Mouse (Mus musculus) left cerebral cortex, adult 18-20 months (tissue): ENCODE data around the gene Gtf2h1. TPM values are rescaled to one million over a fixed set of nuclear protein-coding genes. Genes with fewer than 3 reads are reported as not detected.
"Not testable (repeated sequence)": the region's sequence is repeated elsewhere in the genome, so short reads cannot be mapped to it uniquely, and the experiment has no call there.

ENCODE experiments used
- DNase-seq, 2 experiments: peaks; one replicate each; pipeline ENCODE4 v3.0.0; 2021 to 2022; ENCODE audit warnings: low spot score in 2 of 2, mixed read lengths in 1 of 2
- long read RNA-seq, 2 experiments: library from polyadenylated mRNA; stranded (forward); transcript quantifications; one replicate each; pipeline ENCODE4 v2.0.0; 2021
- total RNA-seq, 2 experiments: library from RNA; stranded (reverse); gene quantifications; 2 replicates each; pipeline ENCODE4 v1.2.3; 2021

The Gtf2h1 gene
- 10 to 100 TPM; 37.4 to 41.9 TPM for total RNA-seq
- long read RNA-seq, experiment 1, transcript Gtf2h1-201 (15 exons, 2,736 nt): major isoform, 43 of 49 reads
- long read RNA-seq, experiment 1, partial matches to known transcripts: 4 of 49 reads
- long read RNA-seq, experiment 1, other reads (novel, unspliced or antisense): 2 of 49 reads
- long read RNA-seq, experiment 2, transcript Gtf2h1-201 (15 exons, 2,736 nt): major isoform, 20 of 23 reads
- long read RNA-seq, experiment 2, partial matches to known transcripts: 2 of 23 reads
- long read RNA-seq, experiment 2, other reads (novel, unspliced or antisense): 1 of 23 reads

DNA sequence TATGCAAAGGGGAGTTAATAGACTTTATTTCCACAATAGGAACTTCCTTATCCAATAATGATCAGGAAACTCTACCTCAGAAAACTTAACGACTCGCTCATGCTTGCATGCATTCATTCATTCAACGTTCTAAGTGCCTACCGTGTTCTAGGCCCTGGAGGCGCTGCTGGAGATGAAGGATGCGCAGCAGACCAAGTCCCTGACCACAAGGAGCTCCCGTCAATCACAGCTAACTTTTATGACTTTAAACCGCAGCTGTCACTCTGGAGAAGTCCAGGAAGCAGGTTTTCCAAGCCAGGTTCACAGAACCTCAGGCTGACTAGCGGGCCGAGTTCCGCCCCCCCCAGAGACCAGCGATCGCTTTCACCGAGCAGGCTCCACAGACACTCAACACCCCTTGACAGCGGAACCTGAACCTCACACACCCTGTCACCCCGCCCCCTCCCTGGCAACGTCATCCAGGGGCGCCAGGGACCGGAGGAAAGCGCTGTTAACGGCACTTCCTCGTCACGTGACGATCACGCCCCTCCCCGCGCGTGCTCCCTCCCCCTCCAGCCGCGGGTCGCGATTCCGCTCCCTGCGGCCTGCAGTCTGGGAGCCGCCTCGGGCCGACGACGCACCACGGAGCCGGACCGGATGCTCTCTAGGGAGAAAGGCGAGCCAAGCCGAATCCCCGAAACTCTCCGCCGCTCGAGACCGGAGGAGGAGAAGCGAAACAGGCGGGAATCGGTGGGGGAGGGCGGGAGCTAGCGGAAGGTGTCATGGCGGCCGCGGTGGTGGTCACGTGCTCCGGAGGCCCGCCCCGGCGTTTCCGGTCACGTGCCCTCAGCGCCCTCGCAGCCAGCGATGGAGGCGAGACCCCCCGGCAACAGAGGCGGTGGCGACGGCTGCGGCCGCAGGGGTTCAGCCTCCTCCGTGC lies at the start of gene Gtf2h1, which contains the start of gene Hps5:
Gene Gtf2h1, plus strand, starts transcription at position 817 of the 919 bp plus-strand sequence.
Gene Hps5, minus strand, starts transcription at position 778 of the 919 bp plus-strand sequence.
- DNase-seq: peak; percentile 98 to 99

DNA sequence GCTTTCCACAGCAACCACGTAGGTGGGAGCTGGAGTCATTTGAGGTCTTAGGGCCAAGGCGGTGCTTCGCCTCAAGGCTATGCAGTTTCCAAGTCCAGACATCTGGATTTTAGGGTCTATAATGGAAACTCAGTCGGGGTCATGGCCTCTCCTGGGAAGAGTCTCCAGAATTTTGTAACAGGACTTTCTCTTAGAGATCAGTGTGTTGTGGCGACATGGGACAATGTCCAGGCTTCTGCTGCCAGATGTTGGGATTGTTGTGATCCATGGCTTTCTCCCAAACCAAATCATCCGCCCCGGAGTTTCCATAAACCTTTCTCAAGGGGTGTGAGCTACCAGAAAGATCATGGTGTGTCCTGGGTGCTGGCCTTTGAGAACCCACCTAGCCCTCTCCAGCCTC lies 49.5 kb upstream of the Gtf2h1 start:
- DNase-seq: no peak

DNA sequence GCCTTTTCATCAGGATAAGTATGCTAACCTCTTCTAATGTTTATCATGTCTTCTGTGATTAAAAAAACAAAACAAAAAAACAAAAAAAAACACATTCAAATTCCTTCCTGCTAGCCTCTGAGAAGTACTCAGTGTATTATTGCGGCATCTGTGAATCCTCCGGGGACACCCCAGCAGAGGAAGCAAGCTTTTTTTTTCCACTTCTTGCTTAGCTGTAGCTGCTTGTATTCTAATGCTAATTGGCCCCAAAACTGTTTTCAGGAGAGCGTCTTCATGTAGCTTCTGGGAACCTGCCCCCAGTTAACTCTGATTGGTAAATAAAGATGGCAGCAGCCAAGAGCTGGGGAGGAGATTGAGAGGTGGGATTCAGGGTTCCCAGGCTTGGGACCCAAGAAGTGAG lies 47.4 kb upstream of the Gtf2h1 start:
- no peak for DNase-seq

DNA sequence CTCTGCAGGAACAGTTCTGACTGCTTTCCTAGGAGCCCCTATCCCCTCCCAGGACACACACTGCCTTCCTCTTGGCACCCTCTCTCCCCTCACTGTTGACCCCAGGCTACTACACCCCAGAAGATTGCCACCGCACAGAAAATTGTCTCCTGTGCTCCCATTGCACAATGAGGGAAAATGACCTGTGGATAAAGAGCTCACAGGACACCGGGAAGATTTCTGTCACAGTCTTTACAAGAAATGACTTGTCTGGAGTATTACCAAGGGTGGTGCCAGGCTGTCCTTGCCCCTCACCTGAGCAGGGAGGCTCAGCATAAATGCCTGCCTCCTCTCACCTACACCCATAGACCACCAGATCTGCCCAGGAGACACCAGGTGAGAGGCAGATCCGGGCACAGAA lies 44.4 kb upstream of the Gtf2h1 start, which contains the start of gene Saa2:
Gene Saa2, plus strand, starts transcription at position 301 of the 400 bp plus-strand sequence.
- no peak for DNase-seq

DNA sequence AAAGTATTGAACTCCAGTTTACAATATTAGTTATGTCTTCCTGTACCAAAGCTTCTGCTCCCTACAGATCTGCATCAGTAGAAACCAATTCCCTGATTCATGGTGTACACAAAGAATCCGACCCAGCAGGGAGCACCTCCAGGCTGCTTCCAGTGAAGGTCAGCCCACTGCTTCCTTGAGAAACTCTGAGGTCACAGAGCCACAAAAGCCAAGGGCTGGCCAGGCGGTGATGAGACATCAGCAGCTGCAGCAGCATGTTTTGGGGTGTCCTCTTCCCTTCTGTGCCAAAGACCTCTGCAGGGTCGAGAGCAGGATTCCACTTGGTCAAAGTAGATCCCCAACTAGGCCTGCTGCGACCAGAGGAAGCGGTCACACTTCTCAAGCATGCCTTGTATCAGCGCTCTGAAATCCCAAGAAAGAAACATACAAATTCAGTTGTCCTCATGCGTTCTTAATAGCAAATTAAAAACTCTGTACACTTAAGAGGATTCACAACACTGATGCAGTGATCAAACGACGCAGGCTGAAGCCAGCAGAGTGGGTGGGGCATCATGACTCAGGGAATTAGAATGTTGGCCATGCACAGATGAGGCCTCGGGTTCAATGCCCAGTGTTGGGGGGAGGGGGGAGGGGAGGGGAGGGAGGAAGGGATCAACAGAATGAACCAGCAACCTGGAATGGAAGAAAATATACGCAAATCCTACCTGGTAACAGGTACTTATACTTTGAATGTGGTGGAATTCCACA lies 34.7 kb upstream of the Gtf2h1 start:
- no peak for DNase-seq

DNA sequence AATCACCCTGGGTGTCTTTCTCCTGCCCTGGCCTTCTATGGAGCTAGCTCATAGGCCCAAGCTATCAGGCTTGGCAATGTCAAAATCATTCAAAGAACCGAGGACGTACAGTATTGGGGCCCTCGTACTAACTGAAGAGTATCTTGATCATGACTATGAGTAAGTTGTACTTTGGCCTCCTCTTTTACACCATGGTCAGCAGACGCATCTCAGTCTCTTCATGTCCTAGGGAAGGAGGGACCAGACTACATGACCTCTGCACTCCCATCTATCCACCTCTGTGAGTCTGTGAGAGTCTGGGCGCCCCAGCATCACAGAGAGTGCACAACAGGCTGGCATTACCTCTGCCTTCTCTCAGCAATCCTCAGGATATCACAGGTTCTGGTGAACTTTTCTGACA lies 33.3 kb upstream of the Gtf2h1 start:
- DNase-seq: no peak

DNA sequence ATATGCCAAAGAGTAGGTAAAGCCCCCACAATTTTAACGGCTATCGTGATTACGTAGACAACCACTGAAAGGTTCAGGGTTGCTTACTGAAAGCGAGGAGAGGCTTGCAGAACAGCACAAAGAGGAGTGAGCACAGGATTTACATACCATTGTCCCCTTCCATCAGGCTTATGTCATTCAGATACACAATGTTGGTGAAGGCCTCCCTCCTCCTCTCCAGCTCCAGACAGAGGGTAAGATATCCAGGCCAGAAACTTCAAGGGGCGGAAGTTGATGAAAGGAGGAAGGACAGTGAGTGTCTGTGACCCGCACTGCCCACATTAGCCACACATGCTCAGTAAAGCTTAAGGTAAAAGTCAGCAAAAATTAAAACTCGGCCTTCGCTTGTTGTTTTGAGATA lies 31.2 kb upstream of the Gtf2h1 start:
- no peak for DNase-seq

DNA sequence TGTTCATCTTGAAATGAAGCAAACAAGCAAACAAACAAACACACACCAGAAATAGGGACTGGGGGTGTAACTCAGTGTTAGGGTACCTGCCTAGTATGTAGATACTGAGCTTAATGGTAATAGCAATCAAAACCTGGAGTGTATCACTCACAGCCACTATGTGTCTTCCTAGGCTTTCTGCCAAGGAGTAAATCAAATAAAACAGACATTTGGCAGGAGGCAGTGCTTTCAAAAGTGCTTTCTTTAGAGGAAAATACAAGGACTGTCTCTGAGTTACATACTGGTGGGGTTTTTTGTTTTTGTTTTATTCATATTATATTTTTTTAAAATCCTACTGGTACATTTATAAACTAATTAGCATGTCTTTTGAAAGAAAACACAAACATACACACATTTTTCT lies 28.5 kb upstream of the Gtf2h1 start:
- DNase-seq: no peak

DNA sequence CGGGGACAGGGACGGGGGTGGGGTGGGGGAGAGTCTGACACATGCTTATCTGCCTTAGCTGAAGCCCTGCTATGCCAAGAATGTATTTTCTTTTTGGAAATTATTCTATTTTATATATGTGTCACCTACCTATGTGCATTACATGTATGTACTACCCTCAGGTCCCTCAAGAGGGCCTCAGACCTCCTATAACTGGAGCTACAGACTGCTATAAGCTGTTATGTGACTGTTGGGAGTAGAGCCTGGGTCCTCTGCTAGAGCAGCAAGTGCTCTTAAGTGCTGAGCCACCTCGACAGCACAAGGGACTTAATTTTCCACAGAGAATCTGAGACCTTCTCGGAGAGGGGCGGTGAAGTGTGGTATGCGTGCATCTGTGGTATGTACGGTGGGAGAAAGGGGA lies 27.5 kb upstream of the Gtf2h1 start:
- DNase-seq: no peak

DNA sequence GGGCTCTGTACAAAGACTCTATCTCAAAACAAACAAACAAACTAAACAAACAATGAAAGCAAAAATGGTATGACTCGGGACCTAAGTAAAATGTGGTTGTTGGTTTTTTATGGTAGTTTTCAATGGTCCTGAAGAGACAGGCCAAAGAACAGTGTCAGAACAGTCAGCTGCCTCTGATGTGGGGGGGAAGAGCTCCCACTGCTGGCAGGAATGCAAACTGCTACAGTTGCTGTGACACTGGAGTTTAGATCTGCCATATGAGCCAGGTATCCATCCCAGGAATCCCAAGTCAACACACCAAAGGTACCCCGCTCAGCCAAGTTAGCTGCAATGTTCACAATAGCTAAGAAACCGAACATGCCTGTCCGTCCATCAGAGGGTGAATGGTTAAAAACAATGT lies 25.2 kb upstream of the Gtf2h1 start:
- DNase-seq: peak; percentile 38 to 51

DNA sequence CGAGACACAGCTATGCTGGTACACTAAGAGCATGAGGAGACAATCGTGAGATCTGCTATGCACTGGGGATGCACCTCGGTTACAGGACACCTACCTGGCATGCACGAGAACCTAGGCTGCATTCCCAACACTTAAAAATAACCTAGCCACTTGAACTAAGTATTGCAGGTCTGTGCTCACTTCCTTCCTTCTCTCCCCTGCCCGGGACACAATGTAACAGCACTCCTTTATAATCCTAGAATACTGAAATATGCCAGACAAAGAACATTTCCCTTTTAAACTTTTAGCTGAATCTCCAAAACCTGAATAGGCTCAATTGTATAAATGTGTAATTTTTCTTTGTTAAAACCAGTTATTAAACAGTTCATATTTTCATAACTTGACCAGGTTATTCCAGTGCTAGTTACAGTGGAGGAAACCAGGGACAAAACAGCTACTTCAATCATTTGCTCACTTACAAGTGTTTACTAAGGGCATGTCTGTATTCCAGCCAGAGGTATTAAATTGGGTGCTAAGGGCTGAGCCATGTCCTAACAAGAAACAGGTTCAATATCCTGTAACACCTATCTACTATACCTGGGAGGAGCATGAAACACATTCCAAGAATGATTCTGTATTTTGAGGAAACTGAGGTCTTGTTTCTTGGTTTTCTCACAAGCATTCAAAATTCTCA lies 6.6 kb upstream of the Gtf2h1 start:
- no peak for DNase-seq

DNA sequence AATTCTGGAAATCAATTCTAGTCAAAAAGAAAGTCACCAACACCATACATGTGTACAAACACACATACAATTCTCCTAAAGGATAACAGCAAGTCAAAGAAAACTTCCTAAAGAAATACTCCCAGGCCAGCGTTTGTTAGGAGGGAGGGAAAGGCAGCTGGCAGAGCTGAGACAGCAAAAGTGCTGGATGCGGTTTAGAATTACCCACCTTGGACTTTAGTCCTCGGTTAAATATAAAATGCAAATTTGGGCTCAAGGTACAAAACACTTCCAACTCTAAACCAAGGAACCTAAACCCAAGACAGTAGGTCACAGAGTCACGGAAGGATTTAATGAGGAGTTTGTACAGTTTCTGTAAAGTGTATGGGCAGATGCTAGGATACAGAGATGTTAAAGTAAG lies 2.0 kb upstream of the Gtf2h1 start:
- DNase-seq: no peak

DNA sequence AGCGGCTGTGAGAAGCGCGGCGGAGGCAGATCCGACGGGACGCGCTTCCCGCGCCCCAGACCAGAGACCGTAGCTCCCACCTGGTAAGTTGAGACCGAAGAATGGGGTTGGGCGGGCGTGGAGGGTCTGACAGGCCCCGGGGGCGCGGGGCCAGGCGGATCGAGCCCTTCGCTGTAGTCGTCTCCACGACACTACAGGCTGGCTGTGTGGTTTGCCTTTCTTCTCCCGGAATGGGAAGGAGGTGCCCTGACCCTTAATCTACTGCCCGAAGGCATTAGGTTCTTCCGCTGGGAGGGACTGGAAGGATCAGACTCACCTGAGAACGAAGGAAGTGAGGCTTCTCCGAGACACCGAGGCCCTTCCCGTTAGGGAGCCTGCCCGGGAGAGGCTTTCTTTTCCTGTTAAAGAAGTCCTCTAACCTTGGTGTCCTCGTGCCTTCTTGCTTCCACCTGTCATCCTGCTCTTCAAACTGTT lies 340 bp downstream of the Gtf2h1 start:
- no peak for DNase-seq

DNA sequence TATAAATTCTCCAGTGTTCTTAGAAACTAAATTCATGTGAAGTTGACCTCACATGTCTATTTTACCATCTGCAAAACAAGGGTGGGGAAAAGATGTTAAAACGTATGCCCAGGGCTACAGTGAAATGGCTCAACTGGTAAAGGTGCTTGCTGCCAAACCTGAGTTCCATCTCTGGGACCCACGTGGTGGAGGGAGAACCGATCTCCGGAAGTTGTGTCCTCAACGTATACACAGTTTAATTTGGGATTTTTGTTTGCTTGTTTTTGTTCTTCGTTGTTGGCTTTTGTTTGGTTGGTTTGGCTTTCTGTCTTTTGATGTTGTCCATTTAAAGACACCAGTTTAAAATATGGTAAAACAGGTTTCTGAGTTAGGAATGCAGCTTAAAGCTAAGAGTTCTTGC lies 876 bp downstream of the Gtf2h1 start:
- DNase-seq: no peak

DNA sequence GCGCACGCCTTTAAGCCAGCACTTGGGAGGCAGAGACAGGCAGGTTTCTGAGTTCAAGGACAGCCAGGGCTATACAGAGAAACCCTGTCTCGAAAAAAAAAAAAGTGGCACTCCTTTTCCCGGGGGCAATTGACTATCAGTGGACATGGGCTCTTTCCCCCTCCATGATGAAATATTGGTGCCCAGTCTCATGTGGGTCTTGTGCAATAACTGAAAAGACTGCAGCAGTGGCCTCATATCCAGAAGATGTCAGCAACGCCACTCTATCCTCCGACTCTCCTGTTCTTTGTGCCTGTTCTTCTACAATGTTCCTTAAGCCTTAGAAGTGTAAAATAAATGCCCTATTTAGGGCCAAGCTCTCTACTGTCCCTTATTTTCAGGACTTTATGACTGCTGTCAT lies 14.4 kb downstream of the Gtf2h1 start:
- DNase-seq: no peak

DNA sequence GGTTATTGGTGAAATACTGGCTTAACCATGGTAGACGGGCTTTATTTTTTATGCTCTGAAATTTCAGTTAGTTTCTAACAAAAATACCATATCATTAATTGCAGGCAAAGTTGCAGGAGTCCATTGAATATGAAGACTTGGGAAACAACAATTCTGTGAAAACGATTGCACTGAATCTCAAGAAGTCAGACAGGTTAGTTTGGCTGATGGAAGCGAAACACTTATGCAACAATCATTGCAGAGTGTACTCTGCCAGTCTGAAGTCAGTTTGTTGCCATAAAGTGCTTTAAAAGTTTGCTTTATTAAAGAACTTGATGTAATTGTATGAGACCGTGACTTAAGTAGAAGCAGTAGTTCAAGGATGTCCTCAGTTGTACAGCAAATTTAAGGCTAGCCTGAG lies 18.1 kb downstream of the Gtf2h1 start:
- no peak for DNase-seq

DNA sequence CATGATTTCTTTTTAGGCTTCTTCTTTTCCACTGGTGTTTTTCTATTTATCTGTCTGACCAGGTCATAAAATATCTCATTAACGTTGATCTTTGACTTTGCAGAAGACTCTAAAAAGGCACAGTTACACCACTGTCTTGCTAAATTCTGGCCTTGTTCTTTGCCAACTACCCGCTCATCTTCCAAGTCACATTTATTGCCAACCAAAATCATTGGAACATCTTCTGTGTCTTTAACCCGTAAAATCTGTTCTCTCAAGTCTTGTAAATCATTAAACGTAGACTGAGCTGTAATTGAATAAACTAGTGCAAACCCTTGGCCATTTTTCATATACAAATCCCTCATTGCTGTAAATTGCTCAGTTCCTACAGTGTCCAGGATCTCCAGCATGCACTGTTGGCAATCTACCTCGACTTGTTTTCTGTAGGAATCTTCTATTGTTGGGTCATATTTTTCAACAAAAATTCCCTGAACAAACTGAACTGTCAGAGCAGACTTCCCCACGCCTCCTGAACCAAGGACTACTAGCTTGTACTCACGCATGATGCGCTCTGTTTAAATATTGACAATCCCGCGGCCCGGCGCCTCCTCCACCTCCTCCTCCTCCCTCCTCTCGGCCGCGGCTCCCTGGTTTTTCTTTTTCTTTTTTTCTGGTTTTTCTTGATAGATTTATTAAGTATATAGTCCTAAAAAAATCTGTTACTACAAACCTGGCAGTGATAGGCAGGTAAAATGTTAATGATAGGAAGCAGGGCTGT lies 25.2 kb downstream of the Gtf2h1 start:
- DNase-seq: not testable (repeated sequence)

DNA sequence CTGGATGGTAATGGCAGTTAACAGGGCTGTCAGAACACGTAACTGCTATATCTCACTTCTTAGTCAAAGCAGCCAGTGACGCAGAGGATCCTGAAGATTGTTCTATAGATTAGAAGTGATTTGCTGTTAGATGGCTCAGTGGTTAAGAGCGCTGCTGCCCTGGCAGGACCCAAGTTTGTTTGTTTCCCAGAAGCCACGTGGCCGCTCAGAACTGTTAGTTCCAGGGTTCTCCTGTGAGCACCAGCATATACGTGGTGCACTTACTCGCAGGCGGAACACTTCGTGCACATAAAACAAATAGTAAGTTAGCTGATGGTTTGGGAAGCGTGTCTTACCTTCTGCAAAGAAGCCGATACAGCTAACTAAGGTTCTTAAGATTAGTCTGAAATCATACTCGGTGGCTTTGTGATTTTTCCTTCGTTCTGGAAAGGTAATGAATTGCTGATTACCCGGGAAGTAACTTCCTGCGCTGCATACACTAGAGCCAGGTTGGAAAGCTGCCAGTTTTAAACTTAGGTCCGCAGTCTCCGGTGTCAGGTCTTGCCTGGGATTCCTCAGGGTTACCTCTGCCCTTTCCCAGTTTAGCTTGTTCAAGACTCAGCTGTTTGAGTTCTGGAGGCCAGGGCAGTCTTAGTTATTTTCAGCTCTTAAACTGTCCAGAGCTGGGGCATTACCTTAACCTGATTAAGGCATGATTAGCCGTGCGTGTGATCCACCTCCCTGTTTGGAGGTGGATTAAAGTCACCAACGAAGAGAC lies 31.3 kb downstream of the Gtf2h1 start:
- DNase-seq: no peak

DNA sequence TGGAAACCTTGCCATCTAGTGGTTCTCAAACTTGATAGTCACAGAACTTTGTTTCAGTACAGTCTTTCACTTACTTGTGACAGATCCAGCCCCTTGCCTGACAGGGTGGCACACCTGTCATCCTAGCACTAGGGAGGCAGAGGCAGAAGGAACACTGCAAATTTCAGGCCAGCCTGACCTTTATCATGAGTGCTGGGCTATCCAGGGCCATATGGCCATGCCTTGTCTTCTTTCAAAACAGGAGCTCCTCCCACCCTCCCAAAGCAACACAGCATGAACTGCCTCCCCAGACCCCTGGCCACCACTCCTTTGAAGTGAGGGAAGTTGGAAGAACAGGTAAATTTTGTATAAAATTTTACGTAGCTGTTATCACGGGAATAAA lies 31.9 kb downstream of the Gtf2h1 start:
- DNase-seq: no peak
